In the genomic region with DNA sequence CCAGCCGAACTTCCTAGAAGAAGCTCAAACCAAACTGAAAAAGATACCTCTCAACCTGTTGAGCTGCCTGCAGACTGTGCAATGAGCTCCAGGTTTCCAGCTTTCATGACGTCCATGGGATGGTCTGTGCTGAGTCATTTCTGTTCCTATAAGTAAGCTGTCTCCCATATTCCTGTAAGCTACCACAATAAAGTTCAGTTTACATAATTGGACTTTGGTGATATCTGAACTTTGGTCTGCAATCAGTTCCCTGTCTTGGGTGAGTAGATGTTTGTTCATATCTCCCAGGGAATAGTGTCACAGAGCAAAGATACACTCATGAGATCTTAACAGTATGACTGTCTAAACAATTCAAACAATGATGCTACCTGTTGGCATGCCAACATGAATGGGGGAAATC, we compare ENCODE assay signal across 19 mouse cellular contexts.
"Had no signal": no experiment of that assay in that cellular context is flagged by ENCODE, and none has a peak within 500 bp of the region (broad histone marks: within the 10 kb centered on the region; RNA-seq: fewer than 3 reads in every experiment).

No protein-coding gene starts in this region.

- H3K27me3 ChIP-seq: midbrain, embryonic 12.5 days; neural tube, embryonic 13.5 days; neural tube, embryonic 15.5 days; stomach, embryonic 15.5 days had no signal

- H3K27ac ChIP-seq: midbrain, embryonic 10.5 days; midbrain, embryonic 12.5 days; neural tube, embryonic 13.5 days; neural tube, embryonic 15.5 days; stomach, embryonic 15.5 days; stomach, postnatal 0 days had no signal

- H3K4me3 ChIP-seq: midbrain, embryonic 10.5 days; midbrain, embryonic 12.5 days; myocyte; neural tube, embryonic 13.5 days; neural tube, embryonic 15.5 days; stomach, embryonic 15.5 days had no signal

- DNase-seq: lung, adult 18-20 months; lung, embryonic 14.5 days; lung, postnatal 10 days; lung, postnatal 4 days; midbrain, embryonic 14.5 days; retina, postnatal 1 day; right cerebral cortex, adult 18-20 months; right cerebral cortex, postnatal 25 days; right cerebral cortex, postnatal 4 days; thymus, adult 2 months; thymus, postnatal 36 days had no signal

- H3K9ac ChIP-seq: lung, embryonic 14.5 days; midbrain, embryonic 12.5 days; neural tube, embryonic 13.5 days; neural tube, embryonic 15.5 days; stomach, embryonic 15.5 days had no signal

- H3K4me2 ChIP-seq: lung, embryonic 14.5 days; midbrain, embryonic 12.5 days; neural tube, embryonic 13.5 days; neural tube, embryonic 15.5 days; stomach, embryonic 15.5 days had no signal

- H3K36me3 ChIP-seq: midbrain, embryonic 10.5 days; midbrain, embryonic 12.5 days; neural tube, embryonic 13.5 days; neural tube, embryonic 15.5 days; stomach, embryonic 15.5 days had no signal

- H3K9me3 ChIP-seq: midbrain, embryonic 10.5 days; neural tube, embryonic 13.5 days; neural tube, embryonic 15.5 days; stomach, embryonic 15.5 days had no signal

- ATAC-seq: midbrain, embryonic 16.5 days had no signal

- H3K4me1 ChIP-seq: midbrain, embryonic 10.5 days; midbrain, embryonic 12.5 days; neural tube, embryonic 13.5 days; neural tube, embryonic 15.5 days; stomach, embryonic 15.5 days had no signal
